Mouse (Mus musculus) kidney, embryonic 15.5 days (tissue): Measurements from ENCODE around the gene Dnajc17. TPM values are rescaled to one million over a fixed set of nuclear protein-coding genes. Genes with fewer than 3 reads are reported as not detected.

Experiments
- ATAC-seq: fragments of 200-750 bp; cut with Nextera tagmentation; replicated peaks from 2 replicates; pipeline ENCODE4 v1.8.0; 2017; ENCODE audit warnings: moderate TSS enrichment; ENCODE audit not compliant: low FRiP score
- H3K27ac ChIP-seq: fragments of 300-500 bp; sonication (generic); 2 replicates; pipeline ENCODE4 v1.5.1; 2015; ENCODE audit warnings: mild to moderate bottlenecking, inconsistent platforms
- H3K27me3 ChIP-seq: fragments of 300-500 bp; sonication (generic); 2 replicates; pipeline ENCODE4 v1.6.1; 2015; ENCODE audit warnings: inconsistent platforms
- H3K36me3 ChIP-seq: fragments of 300-500 bp; sonication (generic); 2 replicates; pipeline ENCODE4 v1.6.1; 2015; ENCODE audit warnings: inconsistent platforms
- H3K4me1 ChIP-seq: fragments of 300-500 bp; sonication (generic); 2 replicates; pipeline ENCODE4 v1.6.1; 2015; ENCODE audit warnings: inconsistent platforms
- H3K4me2 ChIP-seq: fragments of 300-500 bp; sonication (generic); 2 replicates; pipeline ENCODE4 v1.6.1; 2015; ENCODE audit warnings: moderate library complexity, mild to moderate bottlenecking, inconsistent platforms
- H3K4me3 ChIP-seq: fragments of 300-500 bp; sonication (generic); replicated peaks from 2 replicates; pipeline ENCODE4 v1.5.1; 2015; ENCODE audit warnings: mild to moderate bottlenecking, inconsistent platforms
- H3K9ac ChIP-seq: fragments of 300-500 bp; sonication (generic); 2 replicates; pipeline ENCODE4 v1.6.1; 2015; ENCODE audit warnings: mild to moderate bottlenecking, inconsistent platforms
- H3K9me3 ChIP-seq: fragments of 300-500 bp; sonication (generic); replicated peaks from 2 replicates; pipeline ENCODE4 v1.6.1; 2016; ENCODE audit warnings: inconsistent platforms
- whole genome bisulfite sequencing: fragments of 180-500 bp; shearing (Covaris S2); methylation state at CpG from one replicate; pipeline ENCODE4 v1.1.7; 2015; ENCODE audit warnings: mixed read lengths; 5-methylcytosine and 5-hydroxymethylcytosine counted together
- polyA plus RNA-seq: library from polyadenylated mRNA; unstranded; fragments of >200 nt; fragmentation: Nextera tagmentation; extraction: Ambion mirVana; gene quantifications from 2 replicates; pipeline ENCODE4 v1.2.1, GENCODE M21; 2015

Gene Dnajc17
- polyA plus RNA-seq, 1 experiment from 2014 or later, result 21.9 TPM

- peak; percentile 17; the same call in 1 of the 2 replicates for ATAC-seq
- Histone ChIP-seq H3K4me1 (peaks cover 26% of the 10 kb centered on the region), H3K27me3 (peaks cover 50% of the 10 kb centered on the region), H3K36me3 (no peaks in the 10 kb centered on the region), H3K9ac (peak overlapping the region; percentile 48), H3K9me3 (no peaks in the 10 kb centered on the region), H3K27ac (peak overlapping the region; percentile 82), H3K4me2 (peak overlapping the region; percentile 93), H3K4me3 (peak overlapping the region; percentile 63)
- 2% methylated on average over 31 of the region's 31 CpGs for WGBS
Observed at GRCm38 (mm10) chr2:119237871-119238220, 29.3 kb upstream of the Dnajc17 start.

- WGBS, result under 1% methylated on average over 73 of the region's 73 CpGs
- Histone ChIP-seq H3K36me3 (no peaks in the 10 kb centered on the region), H3K27ac (peak within 1 kb of the TSS; percentile 82), H3K4me1 (peaks cover 23% of the 10 kb centered on the region), H3K9me3 (no peaks in the 10 kb centered on the region), H3K9ac (peak within 1 kb of the TSS; percentile 48), H3K4me3 (peak within 1 kb of the TSS; percentile 63), H3K4me2 (peak within 1 kb of the TSS; percentile 93), H3K27me3 (peaks cover 50% of the 10 kb centered on the region)
- peak; percentile 73 for ATAC-seq
Observed at GRCm38 (mm10) chr2:119237210-119237870, 28.7 kb upstream of the Dnajc17 start, which contains the start of gene Spint1. TSS of gene Spint1 (plus strand) at chr2:119237362.

GRCm38 (mm10) chr2:119236682-119237209, 28.2 kb upstream of the Dnajc17 start:
- H3K9ac ChIP-seq, result peak overlapping the region; percentile 48
- peak overlapping the region; percentile 63 for H3K4me3 ChIP-seq
- 5% methylated on average over 25 of the region's 25 CpGs for WGBS
- no peaks in the 10 kb centered on the region for H3K9me3 ChIP-seq
- no peaks in the 10 kb centered on the region for H3K36me3 ChIP-seq
- peak overlapping the region; percentile 93 for H3K4me2 ChIP-seq
- peaks cover 23% of the 10 kb centered on the region for H3K4me1 ChIP-seq
- H3K27me3 ChIP-seq, result peaks cover 50% of the 10 kb centered on the region
- H3K27ac ChIP-seq, result peak overlapping the region; percentile 82
- ATAC-seq, result no peak; the same call in 1 of the 2 replicates

GRCm38 (mm10) chr2:119229775-119230704, 21.4 kb upstream of the Dnajc17 start, which contains the start of gene Ppp1r14d:
TSS of gene Ppp1r14d (minus strand) at chr2:119229906.
- no peak for ATAC-seq
- 0 out of 2 replicates have a peak, but pooled peaks cover 2% of the 10 kb centered on the region for H3K4me1 ChIP-seq
- WGBS, result 65% methylated on average over 6 of the region's 6 CpGs
- no peaks in the 10 kb centered on the region for H3K9me3 ChIP-seq
- H3K4me2 ChIP-seq, result no peak within 1 kb of the TSS
- no peaks in the 10 kb centered on the region for H3K36me3 ChIP-seq
- H3K9ac ChIP-seq, result no peak within 1 kb of the TSS
- no peak within 1 kb of the TSS for H3K4me3 ChIP-seq
- no peak within 1 kb of the TSS for H3K27ac ChIP-seq
- H3K27me3 ChIP-seq, result no peaks in the 10 kb centered on the region; the same call in 1 of the 2 replicates

GRCm38 (mm10) chr2:119209176-119209507, 547 bp upstream of the Dnajc17 start:
- H3K9ac ChIP-seq, result peak overlapping the region; percentile 63
- H3K9me3 ChIP-seq, result no peaks in the 10 kb centered on the region
- peak overlapping the region; percentile 69 for H3K4me2 ChIP-seq
- H3K27ac ChIP-seq, result peak overlapping the region; percentile 93
- WGBS, result under 1% methylated on average over 13 of the region's 13 CpGs
- H3K4me3 ChIP-seq, result peak overlapping the region; percentile 65
- ATAC-seq, result 0 out of 2 replicates have a peak, but pooled peaks have one; percentile 0
- peaks cover 36% of the 10 kb centered on the region for H3K36me3 ChIP-seq
- H3K27me3 ChIP-seq, result no peaks in the 10 kb centered on the region
- H3K4me1 ChIP-seq, result peaks cover 18% of the 10 kb centered on the region

GRCm38 (mm10) chr2:119207961-119208343, 643 bp downstream of the Dnajc17 start:
- Histone ChIP-seq H3K4me3 (peak overlapping the region; percentile 65), H3K4me1 (peaks cover 29% of the 10 kb centered on the region), H3K27ac (peak overlapping the region; percentile 93), H3K36me3 (peaks cover 26% of the 10 kb centered on the region), H3K27me3 (no peaks in the 10 kb centered on the region), H3K4me2 (peak overlapping the region; percentile 69), H3K9me3 (no peaks in the 10 kb centered on the region), H3K9ac (peak overlapping the region; percentile 64)
- WGBS, result 14% methylated on average over 6 of the region's 6 CpGs
- ATAC-seq, result no peak

- Histone ChIP-seq H3K27me3 (no peaks in the 10 kb centered on the region), H3K4me1 (peaks cover 30% of the 10 kb centered on the region), H3K4me3 (no peak overlapping the region), H3K4me2 (no peak overlapping the region), H3K36me3 (no peaks in the 10 kb centered on the region), H3K9me3 (no peaks in the 10 kb centered on the region), H3K9ac (no peak overlapping the region), H3K27ac (peak overlapping the region; percentile 48; the same call in 1 of the 2 replicates)
- 42% methylated on average over 4 of the region's 4 CpGs for WGBS
- no peak for ATAC-seq
Observed at GRCm38 (mm10) chr2:119203871-119204460, 4.6 kb downstream of the Dnajc17 start.

GRCm38 (mm10) chr2:119202914-119203453, 5.6 kb downstream of the Dnajc17 start:
- Histone ChIP-seq H3K27me3 (no peaks in the 10 kb centered on the region), H3K4me2 (no peak overlapping the region), H3K36me3 (no peaks in the 10 kb centered on the region), H3K4me1 (peaks cover 37% of the 10 kb centered on the region), H3K4me3 (no peak overlapping the region), H3K9me3 (no peaks in the 10 kb centered on the region), H3K9ac (no peak overlapping the region), H3K27ac (peak overlapping the region; percentile 48)
- WGBS, result 23% methylated on average over 5 of the region's 5 CpGs
- no peak for ATAC-seq

- no peak for ATAC-seq
- Histone ChIP-seq H3K27ac (no peak overlapping the region), H3K9ac (no peak overlapping the region), H3K27me3 (no peaks in the 10 kb centered on the region), H3K4me2 (no peak overlapping the region), H3K36me3 (no peaks in the 10 kb centered on the region), H3K4me1 (peaks cover 36% of the 10 kb centered on the region), H3K9me3 (no peaks in the 10 kb centered on the region), H3K4me3 (no peak overlapping the region)
- 61% methylated on average over 3 of the region's 3 CpGs for WGBS
Observed at GRCm38 (mm10) chr2:119198934-119199333, 9.7 kb downstream of the Dnajc17 start.

- Histone ChIP-seq H3K4me3 (no peak overlapping the region), H3K4me2 (no peak overlapping the region), H3K9ac (no peak overlapping the region), H3K9me3 (no peaks in the 10 kb centered on the region), H3K27me3 (no peaks in the 10 kb centered on the region), H3K36me3 (no peaks in the 10 kb centered on the region), H3K27ac (no peak overlapping the region), H3K4me1 (peaks cover 27% of the 10 kb centered on the region)
- WGBS, result 28% methylated on average over 1 of the region's 1 CpGs
- ATAC-seq, result no peak
Observed at GRCm38 (mm10) chr2:119198049-119198448, 10.5 kb downstream of the Dnajc17 start.

- 81% methylated on average over 1 of the region's 1 CpGs for WGBS
- Histone ChIP-seq H3K27ac (no peak overlapping the region), H3K9ac (no peak overlapping the region), H3K4me1 (peaks cover 21% of the 10 kb centered on the region), H3K9me3 (no peaks in the 10 kb centered on the region), H3K4me3 (no peak overlapping the region), H3K4me2 (no peak overlapping the region), H3K36me3 (no peaks in the 10 kb centered on the region), H3K27me3 (no peaks in the 10 kb centered on the region)
- ATAC-seq, result no peak
Observed at GRCm38 (mm10) chr2:119197493-119197892, 11.1 kb downstream of the Dnajc17 start.
